Mouse (Mus musculus) forelimb bud, embryonic 11.5 days (tissue): ENCODE measurements at regions not wholly inside any gene's neighbourhood (a gene's known extent, or its start where the extent isn't known, plus 50 kb on each side); places are given as distances from the start of the nearest gene placed in this dataset.
A peak's percentile ranks its signal among the peaks of the same experiment; 100 is the strongest.

Experiments
- DNase-seq: peaks from one replicate; pipeline ENCODE4 v3.0.0-alpha.2; 2012; ENCODE audit warnings: low read depth, low spot score

DNA sequence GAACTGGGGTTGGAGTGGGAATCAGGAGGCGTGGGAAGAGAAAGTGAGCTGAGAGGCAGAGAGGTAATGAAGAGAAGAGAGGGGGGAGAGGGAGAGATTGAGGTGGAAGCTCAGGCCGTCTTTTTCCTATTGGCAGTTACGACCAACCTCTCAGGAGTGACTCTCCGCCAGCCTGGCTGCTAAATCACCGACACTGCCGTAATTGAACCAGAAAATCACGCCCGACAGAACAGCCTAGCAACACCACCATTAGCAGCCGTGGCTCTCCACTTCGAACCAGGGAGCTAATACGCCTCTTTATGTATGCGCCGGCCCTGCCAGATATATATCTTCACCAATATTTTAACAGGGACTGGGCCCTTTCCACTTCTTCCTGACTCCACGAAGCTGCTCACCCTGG is 173.5 kb upstream of the Prok2 start:
- no peak for DNase-seq

- DNase-seq = no peak
Measured at GRCm38 (mm10) chr6:99898077-99898476, 171.9 kb upstream of the Prok2 start.

DNA sequence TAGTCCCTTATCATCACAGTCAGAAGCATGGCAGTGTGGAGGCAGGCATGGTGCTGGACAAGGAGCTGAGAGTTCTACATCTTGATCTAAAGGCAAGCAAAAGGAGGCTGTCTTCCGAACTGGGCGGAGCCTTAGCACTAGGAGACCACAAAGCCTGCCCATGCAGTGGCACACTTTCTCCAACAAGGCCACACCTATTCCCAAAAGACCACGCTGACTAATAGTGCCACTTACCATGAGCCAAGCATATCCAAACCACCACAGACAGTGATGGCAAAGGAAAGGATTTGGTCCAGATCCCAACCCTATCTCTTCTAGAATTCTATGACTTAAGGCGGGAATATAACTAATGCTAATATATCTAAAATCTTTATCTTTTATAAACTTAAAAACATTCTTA is 169.4 kb upstream of the Prok2 start:
- DNase-seq = no peak

GRCm38 (mm10) chr6:99893936-99894335 is 167.7 kb upstream of the Prok2 start:
- DNase-seq = no peak

- DNase-seq = no peak
Measured at GRCm38 (mm10) chr6:99892204-99892603, 166.0 kb upstream of the Prok2 start.

DNA sequence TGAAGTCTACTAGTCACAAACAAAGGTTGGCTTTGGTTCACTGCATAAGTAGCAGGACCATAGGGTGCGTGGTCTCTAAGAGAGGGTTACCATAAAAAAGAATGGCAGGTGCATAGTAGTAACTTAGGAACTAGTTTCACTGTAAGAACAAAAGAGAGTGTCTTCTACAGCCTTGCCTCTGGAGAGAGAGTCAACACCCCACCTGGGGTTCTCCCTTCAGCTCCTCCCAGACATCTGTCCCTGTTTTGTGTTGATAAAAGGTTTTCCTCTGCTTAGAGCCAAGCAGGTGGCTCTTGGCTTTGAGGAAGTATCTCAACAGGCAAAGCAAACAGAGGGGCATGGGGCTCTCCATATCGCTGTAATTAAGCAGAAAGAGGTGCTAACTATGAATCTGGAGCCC is 165.6 kb upstream of the Prok2 start:
- no peak for DNase-seq

- no peak for DNase-seq
Measured at GRCm38 (mm10) chr6:99890805-99891204, 164.6 kb upstream of the Prok2 start.

DNA sequence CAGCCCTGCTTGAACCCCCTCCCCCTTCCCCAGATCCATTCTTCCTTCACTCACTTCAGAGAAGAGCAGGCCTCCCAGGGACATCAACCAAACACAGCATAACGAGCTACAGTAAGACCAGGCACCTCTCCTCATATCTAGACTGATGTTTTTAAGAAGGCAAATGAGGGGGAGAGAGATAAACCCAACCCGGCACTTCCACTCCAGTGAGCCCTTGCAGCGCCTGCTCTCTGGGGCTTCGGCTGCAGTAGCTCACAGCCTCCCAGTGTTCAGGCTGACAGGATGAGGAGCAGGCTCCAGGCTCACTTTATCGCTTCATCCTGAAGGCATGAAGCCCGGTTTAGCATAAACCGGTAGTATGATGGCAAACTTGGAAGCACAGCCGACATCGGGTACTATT is 162.9 kb upstream of the Prok2 start:
- DNase-seq = no peak

- DNase-seq = peak; percentile 89
Measured at GRCm38 (mm10) chr6:99887904-99888303, 161.7 kb upstream of the Prok2 start.

DNA sequence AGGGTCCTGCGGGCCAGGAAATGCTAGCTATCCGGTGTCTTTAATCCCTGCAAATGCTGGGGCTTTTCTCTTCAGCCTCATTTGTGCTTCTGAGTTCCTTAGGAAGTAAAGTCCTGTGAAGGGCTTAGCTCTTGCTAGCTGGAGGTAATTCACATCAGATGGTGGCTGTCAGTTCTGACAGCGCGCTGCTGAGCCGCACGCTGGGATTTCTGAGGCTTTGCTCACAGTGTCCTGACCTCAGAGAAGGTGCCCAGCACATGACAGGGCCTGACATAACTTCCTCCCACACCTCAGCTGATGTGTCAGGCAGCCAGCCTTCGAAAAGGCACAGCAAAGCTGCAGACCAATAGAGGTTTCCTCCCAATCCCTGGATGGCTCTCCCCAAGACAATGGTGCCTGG is 158.6 kb upstream of the Prok2 start:
- peak; percentile 57 for DNase-seq

- no peak for DNase-seq
Measured at GRCm38 (mm10) chr6:99884054-99884453, 157.9 kb upstream of the Prok2 start.

DNA sequence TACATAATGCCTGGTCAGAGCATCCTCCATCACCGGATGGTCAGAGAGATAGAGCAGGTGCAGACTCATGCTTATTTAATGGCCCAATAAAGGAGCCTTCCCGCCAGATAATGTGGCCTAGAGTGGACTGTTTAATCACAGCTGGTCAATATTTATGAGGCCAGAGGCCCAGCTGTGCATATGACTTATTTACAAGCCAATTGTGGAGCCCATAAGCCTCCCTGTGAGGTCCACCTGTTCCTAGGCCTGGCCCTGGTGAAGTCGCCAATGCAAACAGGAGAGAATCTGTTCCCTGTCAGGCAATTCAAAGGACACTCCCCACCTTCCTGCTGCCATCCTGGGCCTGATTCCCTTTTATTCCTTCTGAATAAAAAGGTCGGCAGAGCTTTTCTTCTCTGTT is 155.4 kb upstream of the Prok2 start:
- peak; percentile 67 for DNase-seq

DNA sequence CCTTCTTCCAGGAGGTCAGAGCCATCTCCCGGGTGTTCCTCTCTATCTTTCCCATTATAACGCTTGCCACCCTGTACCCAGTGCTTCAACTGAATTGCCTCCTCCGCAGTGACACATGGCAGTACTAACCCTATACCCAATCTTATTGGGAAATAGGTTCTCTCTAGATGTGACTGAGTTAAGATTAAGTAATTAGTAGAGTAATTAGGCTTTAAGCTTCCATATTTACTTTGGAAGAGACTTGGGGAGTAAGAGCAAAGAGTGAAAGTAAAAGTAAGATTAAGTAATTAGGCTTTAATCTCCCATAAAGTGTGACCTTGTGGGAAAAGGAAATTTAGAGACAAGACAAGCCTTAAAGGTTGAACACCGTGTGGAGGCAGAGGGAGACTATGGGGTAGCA is 148.7 kb upstream of the Prok2 start:
- DNase-seq = no peak

GRCm38 (mm10) chr6:99874029-99874428 is 147.8 kb upstream of the Prok2 start:
- DNase-seq = no peak

- DNase-seq = no peak
Measured at GRCm38 (mm10) chr6:99866061-99866460, 139.9 kb upstream of the Prok2 start.

GRCm38 (mm10) chr6:99864949-99865348 is 138.8 kb upstream of the Prok2 start:
- peak; percentile 50 for DNase-seq

- DNase-seq = no peak
Measured at GRCm38 (mm10) chr6:99863418-99863817, 137.2 kb upstream of the Prok2 start.

DNA sequence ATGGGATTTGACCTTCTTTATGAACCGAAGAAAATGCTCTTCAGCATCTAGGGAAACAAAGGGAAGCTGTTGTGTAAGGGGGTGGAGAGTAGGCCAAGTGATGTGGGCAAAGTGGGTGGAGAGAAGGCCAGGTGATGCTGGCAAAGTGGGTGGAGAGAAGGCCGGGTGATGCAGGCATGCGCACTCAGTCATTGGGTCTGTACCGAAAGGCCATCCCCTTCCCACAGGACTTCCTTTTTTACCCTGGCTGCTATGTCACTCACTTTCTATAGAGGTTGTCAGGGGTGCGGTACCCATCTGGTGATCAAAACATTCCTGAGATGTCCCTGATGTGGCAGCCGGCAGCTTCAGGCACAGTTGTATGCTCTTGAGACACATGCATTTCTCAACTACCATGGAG is 131.2 kb upstream of the Prok2 start:
- no peak for DNase-seq

DNA sequence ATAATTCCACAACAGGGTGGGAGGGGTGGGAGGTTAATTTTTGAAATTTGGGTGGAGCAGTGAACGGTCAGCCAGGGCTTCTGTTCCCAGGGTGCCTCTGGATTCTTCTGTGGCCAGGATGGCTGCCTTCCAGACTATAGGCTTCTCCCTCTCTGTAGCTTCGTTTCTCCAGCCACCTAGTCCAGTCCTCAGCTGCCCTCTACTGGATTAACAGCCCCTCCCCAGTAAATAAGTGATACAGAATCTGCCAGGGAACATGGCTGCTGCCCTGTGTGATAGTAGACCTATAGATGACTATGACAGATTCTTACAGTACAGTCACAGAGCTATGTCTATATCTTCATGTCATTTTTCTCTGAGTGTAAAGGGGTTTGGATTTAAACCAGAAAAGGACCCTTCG is 127.5 kb upstream of the Prok2 start:
- DNase-seq = no peak

DNA sequence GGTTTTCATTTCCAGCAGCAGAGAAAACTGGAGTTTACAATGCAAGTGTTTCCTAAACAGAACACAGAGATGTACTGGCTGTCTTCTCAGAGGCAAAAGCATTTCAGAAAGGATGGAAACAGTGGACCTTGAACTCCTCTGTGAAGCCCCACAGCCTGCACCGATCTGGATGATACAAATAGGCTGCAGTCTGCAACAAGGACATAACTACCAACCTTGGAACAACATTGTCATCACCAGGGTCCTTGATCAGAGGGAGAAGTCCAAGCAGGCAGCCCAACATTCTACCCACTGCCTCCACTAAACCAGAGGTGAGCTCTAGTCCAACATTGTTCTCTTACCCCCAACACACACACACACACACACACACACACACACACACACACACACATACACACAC is 124.5 kb upstream of the Prok2 start:
- no peak for DNase-seq

DNA sequence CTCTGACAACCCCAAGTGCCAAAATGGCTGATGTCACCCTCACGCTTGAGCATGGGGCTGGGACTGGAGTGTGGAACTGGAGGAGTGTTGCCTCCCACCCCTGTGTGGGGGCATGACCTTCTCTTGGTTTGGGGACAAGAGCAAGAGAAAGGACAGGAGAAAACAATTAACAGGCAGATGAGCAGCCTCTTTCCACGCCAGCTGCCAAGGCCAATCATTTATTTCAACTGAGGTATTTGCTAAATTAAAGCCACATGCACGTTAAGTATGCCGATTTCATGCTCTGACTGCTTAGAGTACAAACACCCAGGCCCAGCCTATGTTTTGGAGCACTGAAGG is 119.3 kb upstream of the Prok2 start:
- peak; percentile 51 for DNase-seq

DNA sequence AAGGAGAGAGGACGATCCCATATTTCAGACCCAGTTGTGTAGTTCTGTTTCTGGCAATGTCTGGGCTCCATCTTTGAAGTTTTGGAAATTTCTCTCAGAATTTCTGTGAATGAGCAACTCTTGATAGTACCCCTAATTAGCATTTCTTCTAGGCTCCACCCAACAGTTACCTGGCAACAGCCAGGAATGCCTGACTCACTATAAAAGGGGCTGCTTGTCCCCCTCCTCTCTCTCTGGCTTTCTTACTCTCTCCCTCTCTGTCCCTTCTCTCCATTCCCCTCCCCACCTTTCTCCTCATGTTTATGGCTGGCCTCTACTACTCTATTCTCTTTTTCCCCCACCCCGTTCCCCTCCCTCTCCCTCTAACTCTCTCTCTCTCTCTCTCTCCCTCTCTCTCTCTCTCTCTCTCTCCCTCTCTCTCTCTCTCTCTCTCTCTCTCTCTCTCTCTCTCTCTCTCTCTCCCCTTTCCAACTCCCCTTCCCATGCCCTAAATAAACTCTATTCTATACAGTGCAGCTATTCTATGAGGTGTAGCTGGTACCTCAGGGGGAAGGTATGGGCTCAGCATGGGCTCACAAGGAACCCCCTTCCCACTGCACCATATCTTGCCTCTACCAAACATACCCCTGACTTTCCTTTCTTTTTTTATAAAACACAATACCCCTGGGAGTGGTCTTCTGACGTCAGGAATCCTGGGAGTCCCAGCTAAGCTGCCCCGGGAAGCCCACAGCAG is 118.7 kb upstream of the Prok2 start:
- DNase-seq = no peak

DNA sequence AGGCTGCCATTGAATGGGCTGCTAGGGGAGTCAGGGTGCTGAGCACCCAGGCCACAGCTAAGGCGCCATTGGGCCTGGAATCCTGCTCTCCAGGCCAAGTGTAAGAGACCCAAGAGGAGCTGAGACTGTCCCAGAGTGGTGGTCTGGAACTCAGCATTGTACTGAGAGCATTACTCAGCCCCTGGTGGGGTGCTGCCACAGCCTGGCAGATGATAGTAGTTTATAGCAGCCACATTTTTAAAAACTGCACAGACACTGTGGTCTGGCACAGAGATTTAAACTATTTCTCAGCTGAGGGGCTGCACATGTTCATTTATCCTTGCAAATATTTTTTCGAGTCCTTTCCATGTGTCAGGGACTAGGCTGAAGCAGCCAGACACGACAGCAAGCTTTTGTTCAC is 117.3 kb upstream of the Prok2 start:
- DNase-seq = no peak

- DNase-seq = no peak
Measured at GRCm38 (mm10) chr6:99842723-99843122, 116.5 kb upstream of the Prok2 start.
